In genomic region chr2:147362316-147362715, GRCm38 (mm10) we compare ENCODE assay signal across 8 mouse cellular contexts. TPM values are rescaled to one million over a fixed set of nuclear protein-coding genes. Genes with fewer than 3 reads are reported as not detected.
A peak's percentile ranks its signal among the peaks of the same experiment; 100 is the strongest.
DNase-seq lines count a peak whose midpoint lies in the region; ATAC-seq and TF ChIP-seq lines count a peak whose summit lies in the region.

No protein-coding gene starts in this region.

- H3K9ac ChIP-seq in embryonic facial prominence, embryonic 12.5 days, result peak overlapping the region; percentile 34; the same call in 1 of the 2 replicates
- H3K9ac ChIP-seq in intestine, embryonic 15.5 days, result no peak overlapping the region

- 0 out of 2 replicates have a peak, but pooled peaks have one; percentile 5 for TF ChIP-seq CTCF in lung, adult 2 months (IDR thresholded peaks at IDR 0.05; ENCODE audit: insufficient read depth, low read length)

- H3K9me3 ChIP-seq in embryonic facial prominence, embryonic 12.5 days, result no peaks in the 10 kb centered on the region
- no peaks in the 10 kb centered on the region for H3K9me3 ChIP-seq in intestine, embryonic 15.5 days

- H3K4me2 ChIP-seq in embryonic facial prominence, embryonic 12.5 days (replicated peaks), result peak overlapping the region; percentile 37
- 0 out of 2 replicates have a peak overlapping the region, but pooled peaks have one; percentile 3 for H3K4me2 ChIP-seq in intestine, embryonic 15.5 days (replicated peaks)

- TF ChIP-seq POLR2A in lung, adult 2 months (IDR thresholded peaks at IDR 0.05; ENCODE audit: borderline replicate concordance, extremely low read depth, low read depth, low read length), result no peak

- peaks cover 89% of the 10 kb centered on the region for H3K27me3 ChIP-seq in embryonic facial prominence, embryonic 12.5 days
- peaks cover 92% of the 10 kb centered on the region for H3K27me3 ChIP-seq in intestine, embryonic 15.5 days (replicated peaks)

- no peak overlapping the region for H3K4me3 ChIP-seq in lung, adult 2 months (replicated peaks; ENCODE audit: extremely low read depth, low read depth, low read length)
- H3K4me3 ChIP-seq in embryonic facial prominence, embryonic 12.5 days, result peak overlapping the region; percentile 30
- no peak overlapping the region for H3K4me3 ChIP-seq in intestine, embryonic 15.5 days (replicated peaks)

- WGBS in lung, adult 2 months, result 3% methylated on average over 18 of the region's 18 CpGs
- WGBS in embryonic facial prominence, embryonic 12.5 days, result under 1% methylated on average over 18 of the region's 18 CpGs
- WGBS in intestine, embryonic 15.5 days, result under 1% methylated on average over 18 of the region's 18 CpGs

- DNase-seq in lung, adult 2 months, result no peak
- DNase-seq in lung, postnatal 25 days (ENCODE audit: low spot score), result no peak
- peak; percentile 32 for DNase-seq in lung, postnatal 10 days
- DNase-seq in layer of hippocampus, adult 9-11 months, result no peak
- DNase-seq in urinary bladder, postnatal 14 days (ENCODE audit: low spot score), result no peak
- no peak for DNase-seq in thymus, postnatal 0 days (ENCODE audit: low spot score)

- H3K36me3 ChIP-seq in embryonic facial prominence, embryonic 12.5 days, result no peaks in the 10 kb centered on the region
- no peaks in the 10 kb centered on the region for H3K36me3 ChIP-seq in intestine, embryonic 15.5 days

- H3K4me1 ChIP-seq in lung, adult 2 months (ENCODE audit: control insufficient read depth, insufficient read depth, low read length), result no peaks in the 10 kb centered on the region
- H3K4me1 ChIP-seq in embryonic facial prominence, embryonic 12.5 days, result peaks cover 7% of the 10 kb centered on the region; the same call in 1 of the 2 replicates
- H3K4me1 ChIP-seq in intestine, embryonic 15.5 days (replicated peaks), result peaks cover 12% of the 10 kb centered on the region

- H3K27ac ChIP-seq in embryonic facial prominence, embryonic 12.5 days, result no peak overlapping the region
- no peak overlapping the region for H3K27ac ChIP-seq in intestine, embryonic 15.5 days

- ATAC-seq in embryonic facial prominence, embryonic 12.5 days (ENCODE audit: insufficient number of reproducible peaks, insufficient read depth, low FRiP score, low TSS enrichment), result peak; percentile 71; the same call in 1 of the 2 replicates
- ATAC-seq in intestine, embryonic 15.5 days, result peak; percentile 55; the same call in 1 of the 2 replicates

RNA-seq across cellular contexts. Expression of gene Pax1, which starts 0.6 kb away (rescaled TPM):
- polyA plus RNA-seq in lung, adult 2 months (2012; rRNA removed), result 0.06 and 0.09 TPM in 2 replicates
- 19.3 and 23.8 TPM in 2 replicates for polyA plus RNA-seq in embryonic facial prominence, embryonic 12.5 days (2016; fragmentation: Nextera tagmentation; extraction: Ambion mirVana)
- 0.10 TPM in 1 of 2 replicates, not detected in the other for polyA plus RNA-seq in intestine, embryonic 15.5 days (2015; fragmentation: Nextera tagmentation; extraction: Ambion mirVana)
- polyA plus RNA-seq in thymus, postnatal 0 days (2015; fragmentation: Nextera tagmentation; extraction: Ambion mirVana), result 36.5 and 53.2 TPM in 2 replicates

Comparison
In these comparisons a context has a peak if more than half of its experiments do, and no peak if none do; other contexts are left out.
1. RNA of gene Pax1, which starts 0.6 kb away (polyA plus RNA-seq): 36.5 to 53.2 TPM in thymus, postnatal 0 days and 19.3 to 23.8 TPM in embryonic facial prominence, embryonic 12.5 days; 0.06 to 0.09 TPM in lung, adult 2 months and 0.10 TPM in intestine, embryonic 15.5 days; every median in the first group is over 10 times any median in the second.